Mouse (Mus musculus) heart, adult 11 months (tissue): ENCODE measurements at regions not wholly inside any gene's neighbourhood (a gene's known extent, or its start where the extent isn't known, plus 50 kb on each side); places are given as distances from the start of the nearest gene placed in this dataset.

Experiments
- DNase-seq: peaks from one replicate; pipeline ENCODE4 v3.0.0; 2022

- DNase-seq: no peak
Observed at GRCm38 (mm10) chr14:114820677-114821076, 271.3 kb upstream of the Gpc5 start.

- no peak for DNase-seq
Observed at GRCm38 (mm10) chr14:114821098-114821594, 270.9 kb upstream of the Gpc5 start.

GRCm38 (mm10) chr14:114821672-114822071 is 270.3 kb upstream of the Gpc5 start:
- no peak for DNase-seq

GRCm38 (mm10) chr14:114826662-114827321 is 265.2 kb upstream of the Gpc5 start:
- DNase-seq: no peak

GRCm38 (mm10) chr14:114829310-114829709 is 262.7 kb upstream of the Gpc5 start:
- DNase-seq: no peak

GRCm38 (mm10) chr14:114832987-114833386 is 259.0 kb upstream of the Gpc5 start:
- no peak for DNase-seq

- DNase-seq: no peak
Observed at GRCm38 (mm10) chr14:114836723-114837349, 255.2 kb upstream of the Gpc5 start.

GRCm38 (mm10) chr14:114837652-114838276 is 254.3 kb upstream of the Gpc5 start:
- no peak for DNase-seq

- no peak for DNase-seq
Observed at GRCm38 (mm10) chr14:114839340-114839903, 252.6 kb upstream of the Gpc5 start.

- DNase-seq: no peak
Observed at GRCm38 (mm10) chr14:114840766-114841165, 251.2 kb upstream of the Gpc5 start.

GRCm38 (mm10) chr14:114841552-114841951 is 250.5 kb upstream of the Gpc5 start:
- DNase-seq: no peak

GRCm38 (mm10) chr14:114842327-114842726 is 249.7 kb upstream of the Gpc5 start:
- no peak for DNase-seq

GRCm38 (mm10) chr14:114843105-114843743 is 248.8 kb upstream of the Gpc5 start:
- DNase-seq: no peak

- no peak for DNase-seq
Observed at GRCm38 (mm10) chr14:114854324-114855054, 237.5 kb upstream of the Gpc5 start.

- no peak for DNase-seq
Observed at GRCm38 (mm10) chr14:114855055-114855740, 236.8 kb upstream of the Gpc5 start.

GRCm38 (mm10) chr14:114855746-114856145 is 236.3 kb upstream of the Gpc5 start:
- DNase-seq: no peak

GRCm38 (mm10) chr14:114856243-114857031 is 235.6 kb upstream of the Gpc5 start:
- peak; percentile 51 for DNase-seq

GRCm38 (mm10) chr14:114857171-114857570 is 234.8 kb upstream of the Gpc5 start:
- no peak for DNase-seq

- DNase-seq: no peak
Observed at GRCm38 (mm10) chr14:114857689-114858088, 234.3 kb upstream of the Gpc5 start.

- DNase-seq: no peak
Observed at GRCm38 (mm10) chr14:114863585-114863984, 228.4 kb upstream of the Gpc5 start.

GRCm38 (mm10) chr14:114864102-114864501 is 227.9 kb upstream of the Gpc5 start:
- no peak for DNase-seq
